Mouse (Mus musculus) midbrain, embryonic 11.5 days (tissue): Measurements from ENCODE around the gene Tle3. TPM values are rescaled to one million over a fixed set of nuclear protein-coding genes. Genes with fewer than 3 reads are reported as not detected.

ENCODE experiments used
- ATAC-seq: fragments of 200-750 bp; cut with Nextera tagmentation; 2 replicates; pipeline ENCODE4 v1.8.0; 2017; ENCODE audit warnings: moderate TSS enrichment, moderate library complexity; ENCODE audit not compliant: low FRiP score
- DNase-seq: peaks from one replicate; pipeline ENCODE4 v3.0.0; 2015; ENCODE audit warnings: low spot score; ENCODE audit errors: missing footprints
- H3K27ac ChIP-seq: fragments of 300-500 bp; sonication (generic); 2 replicates; pipeline ENCODE4 v1.5.1; 2014; ENCODE audit warnings: low read depth, low read length
- H3K27me3 ChIP-seq: fragments of 300-500 bp; sonication (generic); 2 replicates; pipeline ENCODE4 v1.6.1; 2014; ENCODE audit warnings: mild to moderate bottlenecking, low read length, moderate library complexity, mixed read lengths; ENCODE audit not compliant: control insufficient read depth, insufficient read depth
- H3K36me3 ChIP-seq: fragments of 300-500 bp; sonication (generic); 2 replicates; pipeline ENCODE4 v1.6.1; 2014; ENCODE audit warnings: mild to moderate bottlenecking, low read length, moderate library complexity, mixed read lengths; ENCODE audit not compliant: control insufficient read depth, insufficient read depth
- H3K4me1 ChIP-seq: fragments of 300-500 bp; sonication (generic); 2 replicates; pipeline ENCODE4 v1.6.1; 2014; ENCODE audit warnings: low read length; ENCODE audit not compliant: control insufficient read depth, insufficient read depth
- H3K4me2 ChIP-seq: fragments of 300-500 bp; sonication (generic); 2 replicates; pipeline ENCODE4 v1.6.1; 2014; ENCODE audit warnings: mild to moderate bottlenecking, moderate library complexity
- H3K4me3 ChIP-seq: fragments of 300-500 bp; sonication (generic); 2 replicates; pipeline ENCODE4 v1.5.1; 2014; ENCODE audit warnings: low read depth, low read length
- H3K9ac ChIP-seq: fragments of 300-500 bp; sonication (generic); 2 replicates; pipeline ENCODE4 v1.6.1; 2014; ENCODE audit warnings: low read length
- H3K9me3 ChIP-seq: fragments of 300-500 bp; sonication (generic); 2 replicates; pipeline ENCODE4 v1.6.1; 2016; ENCODE audit warnings: low read length; ENCODE audit not compliant: control insufficient read depth
- WGBS: fragments of 180-500 bp; shearing (Covaris S2); extraction: QIAGEN DNeasy Blood & Tissue Kit; methylation state at CpG from one replicate; pipeline ENCODE4 v1.1.7; 2014; 5-methylcytosine and 5-hydroxymethylcytosine counted together
- polyA plus RNA-seq: library from polyadenylated mRNA; unstranded; fragments of >200 nt; fragmentation: Nextera tagmentation; extraction: Ambion mirVana; gene quantifications from 2 replicates; pipeline ENCODE4 v1.2.1, GENCODE M21; 2014

Tle3 gene
- polyA plus RNA-seq, 1 experiment from 2014 or later, result 38.2 TPM

DNA sequence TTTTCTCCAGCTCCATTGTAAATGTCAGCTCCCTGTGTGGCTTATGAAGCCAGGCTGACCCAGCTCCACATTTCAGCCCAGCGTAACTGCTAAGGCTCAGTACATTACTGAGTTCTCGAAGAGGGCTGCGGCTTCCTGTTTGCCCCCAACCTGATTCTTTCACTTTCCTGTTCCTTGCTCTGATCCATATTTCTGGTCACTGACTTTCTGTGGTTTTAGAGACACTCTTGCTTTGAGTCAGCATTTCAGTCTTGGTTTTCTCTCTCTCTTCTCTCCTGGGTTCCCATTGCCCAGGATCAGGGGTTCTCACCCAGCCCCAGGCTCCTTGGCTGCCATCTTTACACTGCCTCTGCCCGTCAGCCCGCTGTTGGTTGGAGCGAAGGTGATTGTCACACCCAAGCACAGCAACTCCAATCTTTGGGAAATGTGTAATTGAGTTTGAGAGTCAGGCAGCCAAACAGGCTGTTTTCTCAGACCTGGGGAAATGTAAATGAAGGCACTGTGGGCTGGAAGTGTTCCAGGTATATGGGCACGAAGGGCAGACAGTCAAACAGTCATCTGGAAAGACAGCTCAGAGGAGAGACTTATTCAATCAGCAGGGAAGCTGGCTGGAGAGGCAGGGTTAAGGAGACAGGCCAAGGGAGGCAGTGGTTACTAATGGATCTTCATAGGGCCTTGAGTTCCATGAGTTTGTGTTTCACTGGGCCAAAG lies 39.8 kb upstream of the Tle3 start:
- Histone ChIP-seq H3K4me3 (no peak overlapping the region), H3K9ac (no peak overlapping the region), H3K27ac (no peak overlapping the region), H3K4me1 (peaks cover 6% of the 10 kb centered on the region), H3K27me3 (no peaks in the 10 kb centered on the region), H3K4me2 (no peak overlapping the region), H3K36me3 (no peaks in the 10 kb centered on the region), H3K9me3 (no peaks in the 10 kb centered on the region)
- WGBS, result 87% methylated on average over 7 of the region's 7 CpGs
- no peak for DNase-seq
- ATAC-seq, result no peak

DNA sequence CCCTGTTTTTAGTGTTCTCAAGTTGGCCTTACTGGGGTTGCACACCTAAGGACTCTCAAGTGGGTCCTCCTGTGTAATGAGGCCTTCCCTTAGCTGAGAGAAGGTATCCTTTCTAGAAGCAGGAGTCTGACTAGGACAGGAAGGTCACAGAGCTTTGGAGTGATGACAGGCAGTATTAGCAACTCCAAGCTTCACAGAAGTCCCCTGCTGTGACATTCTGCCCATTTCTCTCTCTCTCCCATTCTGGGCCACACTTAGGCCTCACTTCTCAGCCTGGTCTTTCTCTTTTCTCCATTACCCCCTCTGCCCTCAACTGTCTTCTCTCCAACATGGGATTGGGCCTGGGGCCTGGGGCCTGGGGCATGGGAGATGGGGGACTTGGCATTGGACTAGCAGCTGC lies 36.0 kb upstream of the Tle3 start:
- DNase-seq (no peak), ATAC-seq (no peak)
- Histone ChIP-seq H3K27ac (no peak overlapping the region), H3K9ac (no peak overlapping the region), H3K4me3 (no peak overlapping the region), H3K4me2 (no peak overlapping the region), H3K4me1 (peaks cover 13% of the 10 kb centered on the region), H3K9me3 (no peaks in the 10 kb centered on the region), H3K27me3 (peaks cover 7% of the 10 kb centered on the region; the same call in 1 of the 2 replicates), H3K36me3 (no peaks in the 10 kb centered on the region)

DNA sequence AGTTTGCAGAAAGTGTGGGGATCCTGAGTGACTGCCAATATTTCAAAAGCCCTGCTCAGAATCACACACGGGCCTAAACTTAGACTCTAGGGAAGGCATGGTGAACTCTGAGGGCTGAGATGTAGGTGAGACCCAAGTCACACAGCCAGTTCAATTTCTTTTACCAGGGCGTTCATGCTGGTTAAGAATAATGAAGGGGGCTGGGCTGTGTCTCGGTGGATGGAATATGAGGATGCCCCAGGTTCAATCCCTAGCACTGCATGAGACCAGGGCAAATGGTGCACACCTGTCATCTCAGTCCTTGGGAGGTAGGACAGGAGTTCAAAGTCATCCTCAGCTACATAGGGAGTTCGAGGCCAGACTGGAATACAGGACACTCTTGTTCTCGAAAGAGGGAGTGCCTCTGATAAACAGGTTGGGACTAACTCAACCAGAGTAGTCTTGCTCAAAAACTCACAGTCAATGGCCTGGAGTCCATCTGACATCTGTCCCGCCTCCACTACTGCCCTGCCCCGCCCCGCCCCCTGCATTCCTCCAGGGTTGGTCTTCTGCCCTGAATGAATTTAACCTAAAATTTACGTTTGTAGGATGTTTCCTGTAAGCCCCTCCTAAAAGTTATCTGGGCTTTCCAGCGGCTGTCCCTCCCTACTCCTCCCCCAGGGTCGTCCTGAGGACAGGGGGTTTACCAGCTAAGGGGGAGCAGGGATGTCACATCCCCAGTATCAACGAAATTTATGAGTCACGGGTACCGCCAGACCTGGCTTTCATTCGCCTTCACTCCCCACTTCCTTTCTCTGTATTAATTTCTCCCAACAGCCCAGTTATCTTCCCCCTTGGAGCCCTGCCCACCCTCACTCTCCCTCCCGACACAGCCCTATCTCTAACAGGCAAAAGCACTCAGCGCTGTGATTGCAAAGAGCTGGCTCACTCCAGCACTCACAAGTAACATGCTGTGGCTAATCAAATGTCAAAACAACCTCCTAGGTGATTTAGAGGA lies 35.3 kb upstream of the Tle3 start:
- DNase-seq (no peak), ATAC-seq (no peak)
- H3K36me3 ChIP-seq, result no peaks in the 10 kb centered on the region
- H3K9me3 ChIP-seq, result no peaks in the 10 kb centered on the region
- H3K4me3 ChIP-seq, result no peak overlapping the region
- no peak overlapping the region for H3K4me2 ChIP-seq
- H3K9ac ChIP-seq, result no peak overlapping the region
- peaks cover 13% of the 10 kb centered on the region for H3K4me1 ChIP-seq
- WGBS, result 43% methylated on average over 17 of the region's 17 CpGs
- H3K27ac ChIP-seq, result no peak overlapping the region
- H3K27me3 ChIP-seq, result peaks cover 7% of the 10 kb centered on the region; the same call in 1 of the 2 replicates

DNA sequence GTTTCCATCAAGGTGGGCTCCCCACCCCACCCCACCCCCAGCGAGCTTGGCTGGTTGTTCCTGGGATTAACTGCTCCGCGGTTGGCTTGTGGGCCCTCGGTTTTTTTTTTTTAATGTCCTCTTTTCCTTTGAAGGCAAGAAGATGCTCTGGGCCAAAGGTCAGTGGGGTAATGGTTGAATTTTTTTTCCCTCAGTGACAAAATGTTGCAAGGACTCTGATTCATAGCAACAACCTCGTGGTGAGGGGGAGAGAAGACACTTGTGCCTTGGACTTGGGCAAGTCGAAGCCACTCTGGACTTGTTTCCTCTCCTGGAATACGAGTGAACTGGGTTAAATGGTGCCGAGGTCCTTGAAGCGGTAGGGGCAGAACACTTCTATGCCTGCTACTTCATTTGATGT lies 34.5 kb upstream of the Tle3 start:
- H3K4me1 ChIP-seq, result peaks cover 13% of the 10 kb centered on the region
- ATAC-seq (no peak), DNase-seq (no peak)
- H3K27me3 ChIP-seq, result peaks cover 7% of the 10 kb centered on the region; the same call in 1 of the 2 replicates
- H3K9me3 ChIP-seq, result no peaks in the 10 kb centered on the region
- H3K36me3 ChIP-seq, result no peaks in the 10 kb centered on the region
- H3K4me3 ChIP-seq, result no peak overlapping the region
- H3K27ac ChIP-seq, result no peak overlapping the region
- no peak overlapping the region for H3K9ac ChIP-seq
- H3K4me2 ChIP-seq, result no peak overlapping the region
- 19% methylated on average over 9 of the region's 9 CpGs for WGBS

DNA sequence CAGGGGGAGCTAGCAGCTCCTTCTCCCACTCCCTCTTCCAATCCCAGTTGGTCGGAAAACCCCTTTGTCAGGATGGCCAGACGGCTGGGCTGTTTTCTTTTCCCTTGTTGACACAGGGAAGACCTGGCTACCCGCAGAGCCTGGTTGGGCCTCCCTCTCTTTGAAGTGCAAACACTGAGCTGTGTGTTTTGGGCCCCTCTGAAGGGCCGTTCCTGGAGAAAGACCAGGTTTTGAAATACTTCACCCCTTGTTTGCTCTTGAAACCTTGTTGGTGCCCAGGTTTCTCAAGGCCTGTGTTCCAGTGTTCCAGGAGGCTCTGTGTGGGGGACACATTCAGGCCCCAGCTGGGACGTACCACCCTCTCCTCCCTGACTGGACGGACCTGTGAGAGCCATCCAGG lies 32.9 kb upstream of the Tle3 start:
- H3K9me3 ChIP-seq, result no peaks in the 10 kb centered on the region
- DNase-seq (no peak), ATAC-seq (no peak)
- no peak overlapping the region for H3K9ac ChIP-seq
- 13% methylated on average over 6 of the region's 6 CpGs for WGBS
- H3K4me1 ChIP-seq, result peaks cover 13% of the 10 kb centered on the region
- H3K27ac ChIP-seq, result no peak overlapping the region
- no peaks in the 10 kb centered on the region for H3K36me3 ChIP-seq
- peaks cover 7% of the 10 kb centered on the region; the same call in 1 of the 2 replicates for H3K27me3 ChIP-seq
- no peak overlapping the region for H3K4me2 ChIP-seq
- H3K4me3 ChIP-seq, result no peak overlapping the region

DNA sequence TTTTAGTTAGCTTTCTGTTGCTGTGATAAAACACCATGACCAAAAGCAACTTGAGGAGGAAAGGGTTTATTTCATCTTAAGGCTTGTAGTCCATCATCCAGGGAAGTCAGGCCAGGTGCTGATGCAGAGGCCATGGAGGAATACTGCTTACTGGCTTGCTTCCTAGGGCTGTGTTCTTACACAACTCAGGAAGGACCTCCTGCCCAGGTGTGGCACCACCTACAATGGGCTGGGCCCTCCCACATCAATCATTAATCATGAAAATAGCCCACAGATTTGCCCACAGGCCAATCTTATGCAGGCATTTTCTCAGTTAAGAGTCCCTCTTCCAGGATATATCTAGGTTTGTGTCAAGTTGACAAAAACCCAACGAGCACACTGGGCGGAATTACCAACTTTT lies 31.8 kb upstream of the Tle3 start:
- DNase-seq (no peak), ATAC-seq (no peak)
- H3K27me3 ChIP-seq, result peaks cover 7% of the 10 kb centered on the region; the same call in 1 of the 2 replicates
- no peak overlapping the region for H3K27ac ChIP-seq
- no peak overlapping the region for H3K9ac ChIP-seq
- H3K4me1 ChIP-seq, result peaks cover 11% of the 10 kb centered on the region
- H3K4me2 ChIP-seq, result no peak overlapping the region
- no peaks in the 10 kb centered on the region for H3K36me3 ChIP-seq
- H3K4me3 ChIP-seq, result no peak overlapping the region
- 84% methylated on average over 2 of the region's 2 CpGs for WGBS
- no peaks in the 10 kb centered on the region for H3K9me3 ChIP-seq

DNA sequence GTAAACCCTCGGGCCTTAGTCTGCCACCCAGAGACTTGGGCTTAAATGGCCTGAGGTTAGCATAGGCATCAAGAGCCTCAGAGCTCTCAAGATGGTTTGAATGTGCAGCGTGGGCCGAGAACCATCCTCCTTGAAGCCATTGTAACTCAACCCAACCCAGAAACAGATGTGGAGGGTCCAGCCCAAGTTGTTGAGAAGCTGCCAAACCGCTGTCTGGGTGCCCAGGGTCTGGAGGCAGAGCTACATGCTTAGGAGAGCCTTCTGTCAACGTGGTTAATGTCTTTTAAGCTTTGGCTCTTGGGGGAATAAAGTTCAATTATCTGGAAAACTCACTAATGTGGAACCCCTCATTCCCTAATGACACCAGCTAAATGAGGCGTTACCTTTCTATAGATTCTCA lies 29.9 kb upstream of the Tle3 start:
- Histone ChIP-seq H3K9ac (no peak overlapping the region), H3K4me1 (peaks cover 10% of the 10 kb centered on the region), H3K4me2 (no peak overlapping the region), H3K9me3 (no peaks in the 10 kb centered on the region), H3K36me3 (no peaks in the 10 kb centered on the region), H3K27ac (no peak overlapping the region), H3K27me3 (peaks cover 7% of the 10 kb centered on the region; the same call in 1 of the 2 replicates), H3K4me3 (no peak overlapping the region)
- 84% methylated on average over 6 of the region's 6 CpGs for WGBS
- ATAC-seq (no peak), DNase-seq (no peak)

DNA sequence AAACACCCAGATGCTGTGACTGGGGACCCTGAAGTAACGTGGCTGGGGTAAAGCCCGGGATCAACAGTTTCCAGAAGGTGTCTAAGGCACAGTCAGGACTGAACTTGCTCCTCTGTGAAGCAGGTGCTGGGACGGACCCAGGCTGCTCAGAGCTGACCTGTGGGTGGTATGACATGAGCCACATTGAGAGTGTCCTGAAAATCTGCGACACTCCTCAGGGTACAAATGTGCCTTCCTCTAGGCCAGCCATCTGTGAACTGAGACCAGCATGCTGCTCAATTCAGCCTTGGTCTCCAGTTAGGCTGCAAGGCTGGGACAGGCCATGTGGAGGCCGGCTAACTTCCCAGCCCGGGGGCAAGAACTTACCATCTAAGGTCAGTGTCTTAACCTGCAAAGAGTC lies 27.5 kb upstream of the Tle3 start:
- 78% methylated on average over 6 of the region's 6 CpGs for WGBS
- Histone ChIP-seq H3K9me3 (no peaks in the 10 kb centered on the region), H3K9ac (no peak overlapping the region), H3K27me3 (no peaks in the 10 kb centered on the region), H3K27ac (no peak overlapping the region), H3K4me2 (no peak overlapping the region), H3K4me3 (no peak overlapping the region), H3K36me3 (no peaks in the 10 kb centered on the region), H3K4me1 (0 out of 2 replicates have a peak, but pooled peaks cover 2% of the 10 kb centered on the region)
- DNase-seq (no peak), ATAC-seq (no peak)

DNA sequence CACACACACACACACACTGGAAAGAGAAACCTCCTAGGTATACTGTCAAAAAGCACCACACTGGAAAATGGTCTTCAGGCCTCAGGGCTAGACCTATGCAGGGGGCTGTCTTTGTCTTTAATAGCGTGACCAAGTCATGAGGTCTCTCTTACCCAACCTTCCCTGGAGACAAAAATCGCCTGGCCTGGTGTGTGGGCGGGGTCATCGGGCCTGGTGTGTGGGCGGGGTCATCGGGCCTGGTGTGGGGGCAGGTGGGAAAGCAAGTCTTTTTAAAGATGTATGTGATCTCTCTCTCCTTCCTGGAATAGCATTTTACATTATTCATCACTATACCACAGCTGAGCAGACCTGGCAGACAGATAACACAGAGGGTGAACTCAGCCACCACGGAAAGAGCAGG lies 25.2 kb upstream of the Tle3 start:
- Histone ChIP-seq H3K4me3 (no peak overlapping the region), H3K9ac (no peak overlapping the region), H3K4me1 (0 out of 2 replicates have a peak, but pooled peaks cover 2% of the 10 kb centered on the region), H3K9me3 (no peaks in the 10 kb centered on the region), H3K4me2 (no peak overlapping the region), H3K27ac (no peak overlapping the region), H3K27me3 (no peaks in the 10 kb centered on the region), H3K36me3 (no peaks in the 10 kb centered on the region)
- WGBS, result 40% methylated on average over 7 of the region's 7 CpGs
- no peak for DNase-seq
- ATAC-seq, result no peak
